Mouse (Mus musculus) cortical plate, adult 2 months (tissue): ENCODE measurements around the gene Tubd1.

Source experiments
- CTCF ChIP-seq: fragments of 200-500 bp; IDR thresholded peaks from 2 replicates; pipeline ENCODE4 v1.5.1; 2011; ENCODE audit warnings: mild to moderate bottlenecking, control low read depth, low read length; ENCODE audit not compliant: insufficient read depth; ENCODE audit errors: extremely low read depth
- POLR2A ChIP-seq: fragments of 200-500 bp; IDR thresholded peaks from 2 replicates; pipeline ENCODE4 v1.6.1; 2011; ENCODE audit warnings: mild to moderate bottlenecking, low read length, control low read depth; ENCODE audit not compliant: insufficient read depth; ENCODE audit errors: extremely low read depth

GRCm38 (mm10) chr11:86543960-86544638 lies 692 bp upstream of the Tubd1 start:
- TF ChIP-seq CTCF (no peak), POLR2A (no peak)
